Mouse (Mus musculus): ENCODE data around the gene Pagr1a. TPM values are rescaled to one million over a fixed set of nuclear protein-coding genes. Genes with fewer than 3 reads are reported as not detected.
A peak's percentile ranks its signal among the peaks of the same experiment; 100 is the strongest.

The Pagr1a gene
- polyA plus RNA-seq, 1 experiment from 2014 or later = 28.1 TPM

- no peak for ATAC-seq (ENCODE audit: low FRiP score, low read depth)
- H3K4me3 ChIP-seq = peak overlapping the region; percentile 44
- H3K27ac ChIP-seq (replicated peaks) = no peak overlapping the region
- peak overlapping the region; percentile 74 for H3K9ac ChIP-seq
- H3K4me1 ChIP-seq (replicated peaks) = peaks cover 87% of the 10 kb centered on the region
- peaks cover 25% of the 10 kb centered on the region for H3K36me3 ChIP-seq
- peak overlapping the region; percentile 84 for H3K4me2 ChIP-seq
- 74% methylated on average over 14 of the region's 14 CpGs for WGBS
- no peaks in the 10 kb centered on the region for H3K9me3 ChIP-seq
- no peaks in the 10 kb centered on the region for H3K27me3 ChIP-seq
Observed at GRCm38 (mm10) chr7:127019306-127019960, 2.3 kb upstream of the Pagr1a start.

GRCm38 (mm10) chr7:127018416-127019305 is 1.5 kb upstream of the Pagr1a start:
- 88% methylated on average over 15 of the region's 15 CpGs for WGBS
- Histone ChIP-seq H3K27me3 (no peaks in the 10 kb centered on the region), H3K4me3 (peak overlapping the region; percentile 44; the same call in 1 of the 2 replicates), H3K36me3 (peaks cover 31% of the 10 kb centered on the region), H3K9me3 (no peaks in the 10 kb centered on the region), H3K4me1 (replicated peaks) (peaks cover 85% of the 10 kb centered on the region), H3K4me2 (peak overlapping the region; percentile 84), H3K9ac (peak overlapping the region; percentile 41; the same call in 1 of the 2 replicates), H3K27ac (replicated peaks) (peak overlapping the region; percentile 95; the same call in 1 of the 2 replicates)
- ATAC-seq (ENCODE audit: low FRiP score, low read depth) = no peak

GRCm38 (mm10) chr7:127017950-127018345 is 796 bp upstream of the Pagr1a start:
- Histone ChIP-seq H3K4me1 (replicated peaks) (peaks cover 78% of the 10 kb centered on the region), H3K27ac (replicated peaks) (peak overlapping the region; percentile 95), H3K27me3 (no peaks in the 10 kb centered on the region), H3K4me3 (no peak overlapping the region), H3K9ac (peak overlapping the region; percentile 41), H3K4me2 (peak overlapping the region; percentile 84), H3K9me3 (no peaks in the 10 kb centered on the region), H3K36me3 (peaks cover 32% of the 10 kb centered on the region)
- no peak for ATAC-seq (ENCODE audit: low FRiP score, low read depth)
- whole genome bisulfite sequencing = 62% methylated on average over 6 of the region's 6 CpGs

- H3K9me3 ChIP-seq = no peaks in the 10 kb centered on the region
- H3K27me3 ChIP-seq = no peaks in the 10 kb centered on the region
- peak overlapping the region; percentile 85 for H3K9ac ChIP-seq
- peak overlapping the region; percentile 95 for H3K27ac ChIP-seq (replicated peaks)
- peak overlapping the region; percentile 84 for H3K4me2 ChIP-seq
- WGBS = under 1% methylated on average over 22 of the region's 22 CpGs
- peaks cover 64% of the 10 kb centered on the region for H3K4me1 ChIP-seq (replicated peaks)
- peaks cover 27% of the 10 kb centered on the region for H3K36me3 ChIP-seq
- H3K4me3 ChIP-seq = peak overlapping the region; percentile 66
- ATAC-seq (ENCODE audit: low FRiP score, low read depth) = peak; percentile 32; the same call in 1 of the 2 replicates
Observed at GRCm38 (mm10) chr7:127016486-127016938, 640 bp downstream of the Pagr1a start.

GRCm38 (mm10) chr7:127016481-127016485 is 869 bp downstream of the Pagr1a start, which contains the start of gene Pagr1b:
TSS of gene Pagr1b (minus strand) at chr7:127016484.
- H3K4me2 ChIP-seq = peak within 1 kb of the TSS; percentile 84
- peaks cover 62% of the 10 kb centered on the region for H3K4me1 ChIP-seq (replicated peaks)
- no peak for ATAC-seq (ENCODE audit: low FRiP score, low read depth)
- H3K36me3 ChIP-seq = peaks cover 27% of the 10 kb centered on the region
- peak within 1 kb of the TSS; percentile 66 for H3K4me3 ChIP-seq
- H3K9me3 ChIP-seq = no peaks in the 10 kb centered on the region
- no peaks in the 10 kb centered on the region for H3K27me3 ChIP-seq
- peak within 1 kb of the TSS; percentile 95 for H3K27ac ChIP-seq (replicated peaks)
- peak within 1 kb of the TSS; percentile 85 for H3K9ac ChIP-seq

GRCm38 (mm10) chr7:127016081-127016480 is 1.1 kb downstream of the Pagr1a start:
- peaks cover 27% of the 10 kb centered on the region for H3K36me3 ChIP-seq
- H3K4me2 ChIP-seq = peak overlapping the region; percentile 84
- peaks cover 60% of the 10 kb centered on the region for H3K4me1 ChIP-seq (replicated peaks)
- H3K27ac ChIP-seq (replicated peaks) = peak overlapping the region; percentile 95
- peak overlapping the region; percentile 85 for H3K9ac ChIP-seq
- H3K9me3 ChIP-seq = no peaks in the 10 kb centered on the region
- peak overlapping the region; percentile 66 for H3K4me3 ChIP-seq
- no peak for ATAC-seq (ENCODE audit: low FRiP score, low read depth)
- WGBS = 2% methylated on average over 10 of the region's 10 CpGs
- H3K27me3 ChIP-seq = no peaks in the 10 kb centered on the region

- no peak for ATAC-seq (ENCODE audit: low FRiP score, low read depth)
- no peaks in the 10 kb centered on the region for H3K9me3 ChIP-seq
- peaks cover 27% of the 10 kb centered on the region for H3K36me3 ChIP-seq
- no peak overlapping the region for H3K27ac ChIP-seq (replicated peaks)
- peaks cover 51% of the 10 kb centered on the region for H3K4me1 ChIP-seq (replicated peaks)
- H3K4me2 ChIP-seq = peak overlapping the region; percentile 22
- no peak overlapping the region for H3K4me3 ChIP-seq
- H3K9ac ChIP-seq = 0 out of 2 replicates have a peak overlapping the region, but pooled peaks have one; percentile 12
- 97% methylated on average over 12 of the region's 12 CpGs for WGBS
- H3K27me3 ChIP-seq = no peaks in the 10 kb centered on the region
Observed at GRCm38 (mm10) chr7:127014993-127015392, 2.2 kb downstream of the Pagr1a start.

GRCm38 (mm10) chr7:127014320-127014719 is 2.8 kb downstream of the Pagr1a start, which contains the start of gene Mvp:
TSS of gene Mvp (minus strand) at chr7:127014621.
- peak within 1 kb of the TSS; percentile 18 for H3K9ac ChIP-seq
- H3K27me3 ChIP-seq = no peaks in the 10 kb centered on the region
- H3K36me3 ChIP-seq = peaks cover 27% of the 10 kb centered on the region
- peaks cover 44% of the 10 kb centered on the region for H3K4me1 ChIP-seq (replicated peaks)
- 70% methylated on average over 11 of the region's 11 CpGs for WGBS
- peak within 1 kb of the TSS; percentile 84 for H3K4me2 ChIP-seq
- no peaks in the 10 kb centered on the region for H3K9me3 ChIP-seq
- no peak within 1 kb of the TSS for H3K27ac ChIP-seq (replicated peaks)
- no peak for ATAC-seq (ENCODE audit: low FRiP score, low read depth)
- peak within 1 kb of the TSS; percentile 66 for H3K4me3 ChIP-seq

- WGBS = 95% methylated on average over 6 of the region's 6 CpGs
- H3K9me3 ChIP-seq = no peaks in the 10 kb centered on the region
- ATAC-seq (ENCODE audit: low FRiP score, low read depth) = no peak
Observed at GRCm38 (mm10) chr7:127013385-127013784, 3.8 kb downstream of the Pagr1a start.

GRCm38 (mm10) chr7:127012845-127013244 is 4.3 kb downstream of the Pagr1a start:
- H3K4me1 ChIP-seq (replicated peaks) = peaks cover 29% of the 10 kb centered on the region
- peaks cover 27% of the 10 kb centered on the region for H3K36me3 ChIP-seq
- WGBS = 98% methylated on average over 10 of the region's 10 CpGs
- no peak for ATAC-seq (ENCODE audit: low FRiP score, low read depth)
- no peaks in the 10 kb centered on the region for H3K27me3 ChIP-seq
- H3K4me2 ChIP-seq = no peak overlapping the region
- no peak overlapping the region for H3K9ac ChIP-seq
- H3K9me3 ChIP-seq = no peaks in the 10 kb centered on the region
- H3K27ac ChIP-seq (replicated peaks) = no peak overlapping the region
- no peak overlapping the region for H3K4me3 ChIP-seq

More at GRCm38 (mm10) chr7:127013385-127013784, 3.8 kb downstream of the Pagr1a start:
- Histone ChIP-seq H3K4me2 (no peak overlapping the region), H3K9ac (no peak overlapping the region), H3K4me3 (no peak overlapping the region), H3K36me3 (peaks cover 27% of the 10 kb centered on the region), H3K27ac (replicated peaks) (no peak overlapping the region), H3K27me3 (no peaks in the 10 kb centered on the region), H3K4me1 (replicated peaks) (peaks cover 35% of the 10 kb centered on the region)

- Histone ChIP-seq H3K27ac (replicated peaks) (no peak overlapping the region), H3K9ac (no peak overlapping the region), H3K4me1 (replicated peaks) (peaks cover 25% of the 10 kb centered on the region), H3K4me3 (no peak overlapping the region), H3K36me3 (peaks cover 27% of the 10 kb centered on the region), H3K27me3 (no peaks in the 10 kb centered on the region), H3K9me3 (no peaks in the 10 kb centered on the region), H3K4me2 (no peak overlapping the region)
- no peak for ATAC-seq (ENCODE audit: low FRiP score, low read depth)
- 87% methylated on average over 6 of the region's 6 CpGs for WGBS
Observed at GRCm38 (mm10) chr7:127012374-127012773, 4.8 kb downstream of the Pagr1a start.

GRCm38 (mm10) chr7:127011717-127012116 is 5.4 kb downstream of the Pagr1a start:
- Histone ChIP-seq H3K4me3 (no peak overlapping the region), H3K4me2 (no peak overlapping the region), H3K27ac (replicated peaks) (no peak overlapping the region), H3K36me3 (peaks cover 27% of the 10 kb centered on the region), H3K4me1 (replicated peaks) (peaks cover 25% of the 10 kb centered on the region), H3K9ac (no peak overlapping the region), H3K9me3 (no peaks in the 10 kb centered on the region), H3K27me3 (no peaks in the 10 kb centered on the region)
- 80% methylated on average over 2 of the region's 2 CpGs for WGBS
- ATAC-seq (ENCODE audit: low FRiP score, low read depth) = no peak

Data from hindbrain, embryonic 15.5 days (tissue).